Mouse (Mus musculus) embryonic fibroblast, embryonic 13.5 days (primary cell): ENCODE data around the gene Akap2.

ENCODE experiments used
- CTCF ChIP-seq: IDR thresholded peaks from 2 replicates; pipeline ENCODE4 v1.5.1; 2011; ENCODE audit warnings: mild to moderate bottlenecking, control low read depth, low read length, moderate library complexity, borderline replicate concordance; ENCODE audit not compliant: insufficient read depth
- POLR2A ChIP-seq: IDR thresholded peaks from 2 replicates; pipeline ENCODE4 v1.6.1; 2011; ENCODE audit warnings: low read depth, mild to moderate bottlenecking, control low read depth, low read length, moderate library complexity

DNA sequence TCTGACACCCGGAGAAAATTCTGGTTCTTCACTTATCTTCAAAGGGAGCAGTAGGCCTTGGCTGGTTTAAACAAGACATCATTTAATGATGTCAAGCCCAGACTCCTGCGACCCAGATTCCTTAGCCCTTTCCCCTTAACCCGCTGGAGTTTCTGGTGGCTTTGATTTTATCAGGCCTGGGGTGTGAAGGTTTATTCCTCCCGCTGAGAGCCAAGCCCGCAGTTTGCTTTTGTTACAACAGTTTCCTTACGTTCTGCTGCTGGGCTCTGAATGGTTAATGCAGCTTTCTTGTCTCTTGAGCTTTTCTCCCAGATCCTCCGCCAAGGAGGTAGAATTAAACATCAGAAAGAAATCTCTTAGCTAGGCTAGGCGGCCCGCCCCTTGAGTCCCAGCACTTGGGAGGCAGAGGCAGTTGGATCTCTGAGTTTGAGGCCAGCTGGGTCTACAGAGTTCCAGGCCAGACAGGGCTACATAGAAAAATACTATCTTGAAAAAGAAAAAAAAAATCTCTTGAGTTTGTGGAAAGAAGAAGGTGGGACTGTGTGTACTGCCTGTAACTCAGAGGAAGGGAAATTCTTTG is 135.1 kb downstream of the Akap2 start:
- TF ChIP-seq CTCF, result no peak
- TF ChIP-seq POLR2A, result no peak
